Mouse (Mus musculus): ENCODE results near the gene S100a3. TPM values are rescaled to one million over a fixed set of nuclear protein-coding genes. Genes with fewer than 3 reads are reported as not detected.

The S100a3 gene
- polyA plus RNA-seq, 1 experiment = 14.0 TPM

DNA sequence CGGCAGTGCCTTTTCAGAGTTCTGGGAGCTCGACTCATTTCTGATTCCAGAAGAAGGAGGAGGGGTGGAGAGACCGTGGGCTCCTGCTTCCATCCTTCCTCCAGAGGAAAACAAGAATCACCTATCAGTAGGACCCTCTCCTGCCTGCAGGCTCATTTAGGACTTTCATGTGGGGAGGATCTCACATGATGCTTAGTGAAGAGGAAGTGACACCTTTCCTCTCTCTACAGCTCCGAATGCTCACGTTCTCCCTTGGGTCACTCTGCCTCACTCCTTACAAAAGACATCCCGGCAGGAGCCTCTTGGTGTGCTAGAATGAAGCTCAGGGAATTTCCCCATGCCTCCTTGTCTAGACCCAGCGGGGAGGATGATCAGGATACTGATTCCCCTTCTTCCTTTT lies 61.2 kb downstream of the S100a3 start:
- Histone ChIP-seq H3K27ac (ENCODE audit: control insufficient read depth, insufficient read depth, low read length) (no peak overlapping the region), H3K36me3 (ENCODE audit: control insufficient read depth, insufficient read depth, low read length) (no peaks in the 10 kb centered on the region)
- 28% methylated on average over 7 of the region's 7 CpGs for WGBS

GRCm38 (mm10) chr3:90623435-90624071 lies 63.2 kb downstream of the S100a3 start:
- WGBS = 19% methylated on average over 2 of the region's 2 CpGs
- Histone ChIP-seq H3K4me1 (replicated peaks; ENCODE audit: control insufficient read depth, insufficient read depth, low read length) (peaks cover 17% of the 10 kb centered on the region), H3K4me3 (ENCODE audit: control insufficient read depth, insufficient read depth, low read length) (no peak overlapping the region), H3K36me3 (ENCODE audit: control insufficient read depth, insufficient read depth, low read length) (no peaks in the 10 kb centered on the region), H3K27ac (ENCODE audit: control insufficient read depth, insufficient read depth, low read length) (no peak overlapping the region; the same call in 1 of the 2 replicates), H3K27me3 (ENCODE audit: control insufficient read depth, insufficient read depth, low read length) (no peaks in the 10 kb centered on the region)
- TF ChIP-seq CTCF (IDR thresholded peaks at IDR 0.05; ENCODE audit: borderline replicate concordance, control insufficient read depth, extremely low read depth, insufficient read depth, low read length, poor library complexity) = no peak
- TF ChIP-seq POLR2A (IDR thresholded peaks at IDR 0.05; ENCODE audit: control insufficient read depth, extremely low read depth, insufficient read depth, low read length, poor library complexity) = no peak
- peak; percentile 46 for DNase-seq

More for the DNA sequence above, 61.2 kb downstream of the S100a3 start:
- H3K4me1 ChIP-seq (replicated peaks; ENCODE audit: control insufficient read depth, insufficient read depth, low read length) = peaks cover 17% of the 10 kb centered on the region
- H3K27me3 ChIP-seq (ENCODE audit: control insufficient read depth, insufficient read depth, low read length) = no peaks in the 10 kb centered on the region
- DNase-seq = no peak
- no peak overlapping the region for H3K4me3 ChIP-seq (ENCODE audit: control insufficient read depth, insufficient read depth, low read length)
- no peak for TF ChIP-seq POLR2A (IDR thresholded peaks at IDR 0.05; ENCODE audit: control insufficient read depth, extremely low read depth, insufficient read depth, low read length, poor library complexity)
- TF ChIP-seq CTCF (IDR thresholded peaks at IDR 0.05; ENCODE audit: borderline replicate concordance, control insufficient read depth, extremely low read depth, insufficient read depth, low read length, poor library complexity) = no peak

DNA sequence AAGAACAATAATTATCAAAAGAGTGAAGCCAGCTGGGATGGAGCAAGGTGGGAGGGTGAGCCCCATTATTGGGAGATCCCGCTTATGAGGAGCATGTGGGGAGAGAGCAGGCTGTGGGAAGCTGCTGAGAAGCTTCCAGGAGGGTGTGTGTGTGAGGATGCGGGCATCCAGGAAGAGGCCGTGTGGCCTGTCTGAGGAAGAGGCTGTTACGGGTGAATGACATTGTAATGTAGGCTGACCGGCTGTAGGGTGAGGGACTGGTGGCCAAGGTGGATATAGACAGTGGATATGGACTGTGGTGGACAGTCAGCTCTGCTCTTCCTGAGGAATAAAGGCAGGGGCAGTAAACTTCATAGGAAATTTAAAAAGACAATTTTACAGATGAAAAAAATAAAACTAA lies 65.1 kb downstream of the S100a3 start:
- WGBS = 96% methylated on average over 5 of the region's 5 CpGs
- no peak overlapping the region for H3K27ac ChIP-seq (ENCODE audit: control insufficient read depth, insufficient read depth, low read length)

GRCm38 (mm10) chr3:90626266-90627021 lies 66.1 kb downstream of the S100a3 start:
- H3K4me1 ChIP-seq (replicated peaks; ENCODE audit: control insufficient read depth, insufficient read depth, low read length) = peaks cover 14% of the 10 kb centered on the region
- H3K27ac ChIP-seq (ENCODE audit: control insufficient read depth, insufficient read depth, low read length) = no peak overlapping the region
- 93% methylated on average over 9 of the region's 9 CpGs for WGBS
- no peak overlapping the region for H3K4me3 ChIP-seq (ENCODE audit: control insufficient read depth, insufficient read depth, low read length)
- DNase-seq = no peak
- no peaks in the 10 kb centered on the region for H3K36me3 ChIP-seq (ENCODE audit: control insufficient read depth, insufficient read depth, low read length)
- H3K27me3 ChIP-seq (ENCODE audit: control insufficient read depth, insufficient read depth, low read length) = no peaks in the 10 kb centered on the region
- TF ChIP-seq CTCF (IDR thresholded peaks at IDR 0.05; ENCODE audit: borderline replicate concordance, control insufficient read depth, extremely low read depth, insufficient read depth, low read length, poor library complexity) (no peak), POLR2A (IDR thresholded peaks at IDR 0.05; ENCODE audit: control insufficient read depth, extremely low read depth, insufficient read depth, low read length, poor library complexity) (no peak)

More for the DNA sequence above, 65.1 kb downstream of the S100a3 start:
- TF ChIP-seq CTCF (IDR thresholded peaks at IDR 0.05; ENCODE audit: borderline replicate concordance, control insufficient read depth, extremely low read depth, insufficient read depth, low read length, poor library complexity) (no peak), POLR2A (IDR thresholded peaks at IDR 0.05; ENCODE audit: control insufficient read depth, extremely low read depth, insufficient read depth, low read length, poor library complexity) (no peak)
- peaks cover 17% of the 10 kb centered on the region for H3K4me1 ChIP-seq (replicated peaks; ENCODE audit: control insufficient read depth, insufficient read depth, low read length)
- H3K27me3 ChIP-seq (ENCODE audit: control insufficient read depth, insufficient read depth, low read length) = no peaks in the 10 kb centered on the region
- no peak overlapping the region for H3K4me3 ChIP-seq (ENCODE audit: control insufficient read depth, insufficient read depth, low read length)
- no peak for DNase-seq
- no peaks in the 10 kb centered on the region for H3K36me3 ChIP-seq (ENCODE audit: control insufficient read depth, insufficient read depth, low read length)

DNA sequence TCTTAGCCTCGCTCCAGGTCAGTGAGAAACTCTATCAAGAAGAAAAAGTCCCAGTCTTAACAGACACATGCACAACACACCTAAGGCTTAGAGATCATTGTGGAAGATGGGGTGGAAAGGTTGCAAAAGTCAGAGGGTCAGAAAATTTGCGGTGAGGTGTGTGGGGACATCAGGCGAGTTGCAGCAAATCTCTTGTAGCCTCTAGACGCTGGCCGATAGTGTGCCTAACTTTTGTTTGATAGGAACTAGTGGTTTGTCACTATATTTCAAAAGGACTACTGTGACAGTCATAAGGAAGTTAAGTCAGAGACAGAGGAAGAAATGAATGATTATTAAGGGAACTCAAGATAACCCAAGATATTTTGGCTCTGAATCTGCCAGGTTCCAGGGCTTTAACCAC lies 67.0 kb downstream of the S100a3 start:
- no peak for DNase-seq
- Histone ChIP-seq H3K4me3 (ENCODE audit: control insufficient read depth, insufficient read depth, low read length) (no peak overlapping the region), H3K36me3 (ENCODE audit: control insufficient read depth, insufficient read depth, low read length) (no peaks in the 10 kb centered on the region), H3K27ac (ENCODE audit: control insufficient read depth, insufficient read depth, low read length) (no peak overlapping the region), H3K4me1 (replicated peaks; ENCODE audit: control insufficient read depth, insufficient read depth, low read length) (peaks cover 10% of the 10 kb centered on the region), H3K27me3 (ENCODE audit: control insufficient read depth, insufficient read depth, low read length) (no peaks in the 10 kb centered on the region)
- TF ChIP-seq CTCF (IDR thresholded peaks at IDR 0.05; ENCODE audit: borderline replicate concordance, control insufficient read depth, extremely low read depth, insufficient read depth, low read length, poor library complexity) = no peak
- TF ChIP-seq POLR2A (IDR thresholded peaks at IDR 0.05; ENCODE audit: control insufficient read depth, extremely low read depth, insufficient read depth, low read length, poor library complexity) = no peak
- 87% methylated on average over 5 of the region's 5 CpGs for WGBS

DNA sequence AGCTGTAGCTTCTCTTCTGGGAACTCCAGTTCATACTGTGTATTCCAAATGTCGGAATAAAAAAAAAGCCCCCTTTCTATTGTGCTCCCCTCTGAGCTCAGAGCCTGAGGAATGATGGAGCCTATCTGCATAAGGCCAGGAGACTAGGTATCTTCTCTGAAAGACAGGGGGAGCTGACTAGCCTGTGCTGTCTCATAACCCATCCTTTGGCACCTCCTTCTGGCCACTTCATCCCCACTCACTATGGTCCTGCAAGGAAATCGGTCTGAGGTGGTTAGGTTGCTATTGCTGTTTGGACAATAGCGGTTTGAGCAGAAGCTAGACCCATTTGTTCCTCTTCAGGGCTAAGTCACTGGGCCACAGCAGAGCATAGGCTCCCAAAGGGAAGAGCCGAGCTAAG lies 67.4 kb downstream of the S100a3 start:
- Histone ChIP-seq H3K27me3 (ENCODE audit: control insufficient read depth, insufficient read depth, low read length) (no peaks in the 10 kb centered on the region), H3K27ac (ENCODE audit: control insufficient read depth, insufficient read depth, low read length) (no peak overlapping the region), H3K4me1 (replicated peaks; ENCODE audit: control insufficient read depth, insufficient read depth, low read length) (peaks cover 10% of the 10 kb centered on the region), H3K4me3 (ENCODE audit: control insufficient read depth, insufficient read depth, low read length) (no peak overlapping the region), H3K36me3 (ENCODE audit: control insufficient read depth, insufficient read depth, low read length) (no peaks in the 10 kb centered on the region)
- no peak for DNase-seq
- TF ChIP-seq POLR2A (IDR thresholded peaks at IDR 0.05; ENCODE audit: control insufficient read depth, extremely low read depth, insufficient read depth, low read length, poor library complexity) = no peak
- TF ChIP-seq CTCF (IDR thresholded peaks at IDR 0.05; ENCODE audit: borderline replicate concordance, control insufficient read depth, extremely low read depth, insufficient read depth, low read length, poor library complexity) = no peak
- 77% methylated on average over 4 of the region's 4 CpGs for WGBS
